Mouse (Mus musculus): ENCODE data around the gene Clmp.
"Not testable (repeated sequence)": the region's sequence is repeated elsewhere in the genome, so short reads cannot be mapped to it uniquely, and the experiment has no call there.

Gene Clmp

DNA sequence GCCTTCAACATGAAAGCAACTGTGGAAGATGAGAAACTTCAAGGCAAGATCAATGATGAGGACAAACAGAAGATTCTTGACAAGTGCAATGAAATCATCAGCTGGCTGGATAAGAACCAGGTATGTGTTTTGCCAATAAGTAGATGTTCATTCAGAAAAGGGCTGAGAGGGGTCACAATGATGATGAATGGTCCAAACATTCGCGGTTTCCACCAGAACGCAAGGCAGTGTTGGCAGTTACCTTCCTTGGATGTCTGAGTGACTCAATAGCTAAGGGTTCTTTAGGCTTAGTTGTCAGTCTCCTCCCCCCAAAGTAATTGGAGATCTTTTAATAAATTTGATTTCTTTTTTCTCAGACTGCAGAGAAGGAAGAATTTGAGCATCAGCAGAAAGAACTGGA, 118.8 kb downstream of the Clmp start:
- DNase-seq = not testable (repeated sequence)

DNA sequence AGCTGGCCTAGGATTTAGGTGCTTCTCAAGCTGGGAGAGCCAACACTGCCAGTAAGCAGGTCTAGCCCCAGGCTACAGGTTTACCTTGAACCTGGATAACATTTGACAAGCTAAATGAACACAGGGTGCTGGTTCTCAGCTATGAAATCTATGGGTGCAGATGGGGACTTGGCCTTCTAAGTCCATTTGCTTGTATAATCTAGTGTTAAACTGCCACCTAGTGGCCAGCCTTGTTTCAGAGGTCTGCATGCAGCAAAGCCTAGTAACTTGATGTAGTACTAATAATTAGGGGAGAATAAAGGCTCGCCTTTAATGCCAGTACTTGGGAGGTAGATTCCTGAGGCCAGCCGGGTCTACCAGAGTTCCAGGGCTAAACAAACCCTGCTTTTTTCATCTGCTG, 119.5 kb downstream of the Clmp start:
- DNase-seq = peak; percentile 83

DNA sequence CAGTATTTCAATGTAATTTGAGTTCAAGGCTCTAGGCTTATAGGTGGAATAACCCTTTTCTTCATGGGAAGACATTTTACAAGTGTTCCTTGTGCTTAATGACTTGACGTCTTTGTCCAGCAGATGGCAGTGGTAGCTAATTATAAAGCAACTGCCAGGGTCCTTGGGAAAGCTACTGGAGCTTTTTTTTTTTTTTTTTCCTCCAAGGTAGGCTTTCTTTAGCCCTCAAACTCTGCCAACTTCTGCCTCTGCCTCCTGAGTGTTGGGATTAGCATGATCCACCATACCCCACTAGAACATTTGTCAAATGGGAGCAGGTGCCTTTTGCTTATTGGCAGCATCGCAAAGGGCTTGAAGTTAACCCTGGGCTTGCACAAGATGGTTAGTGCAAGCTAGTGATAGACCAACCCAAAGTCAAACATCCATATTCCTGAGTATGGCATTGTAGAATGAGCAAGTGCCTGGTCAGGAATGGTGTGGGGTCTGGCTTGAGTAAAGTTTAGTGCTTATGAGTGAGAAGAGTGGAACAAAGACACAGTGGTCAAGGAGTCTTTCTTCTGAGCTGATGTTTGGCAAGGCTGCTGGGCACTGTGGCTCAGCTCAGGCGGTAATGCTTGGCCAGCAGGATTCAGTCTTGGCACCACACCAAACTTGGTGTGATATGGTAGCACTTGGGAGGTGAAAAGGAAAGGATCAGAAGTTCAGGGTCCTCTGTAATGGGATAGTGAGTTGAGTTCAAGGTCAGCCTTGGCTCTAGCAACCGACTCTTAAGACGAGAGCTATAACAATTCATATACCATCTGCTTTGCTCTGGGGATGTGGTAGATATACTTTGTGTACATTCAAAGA, 120.9 kb downstream of the Clmp start:
- peak; percentile 80 for DNase-seq

DNA sequence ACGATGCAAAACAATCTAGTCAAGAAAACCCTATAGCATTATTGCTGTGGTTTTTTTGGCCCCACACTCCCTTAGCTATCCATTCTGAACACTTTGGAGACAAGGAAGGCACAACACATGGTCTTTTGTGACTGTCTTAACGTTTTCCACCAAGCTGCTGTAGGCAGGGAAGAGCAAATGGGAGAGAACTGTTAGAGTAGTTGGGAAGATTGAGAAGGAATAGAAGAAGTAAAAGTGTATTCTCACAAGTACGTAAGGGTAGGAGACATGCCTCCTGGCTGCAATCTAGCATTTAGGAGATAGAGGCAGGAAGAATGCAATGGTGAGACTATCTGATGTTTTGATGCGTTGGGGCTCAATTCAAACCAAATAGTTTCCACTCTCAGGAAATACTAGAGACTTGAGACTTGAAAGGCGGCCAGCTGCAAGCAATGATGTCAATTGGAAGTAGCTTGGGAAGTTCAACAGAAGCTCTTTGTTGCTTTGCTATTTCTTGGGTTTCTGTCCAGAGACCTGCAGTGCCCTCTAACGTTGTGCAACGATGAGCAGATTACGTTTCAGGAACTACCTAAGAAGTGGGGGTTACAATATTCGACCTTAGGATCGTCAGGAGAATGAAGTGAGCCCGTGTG, 121.6 kb downstream of the Clmp start:
- peak; percentile 55 for DNase-seq

DNA sequence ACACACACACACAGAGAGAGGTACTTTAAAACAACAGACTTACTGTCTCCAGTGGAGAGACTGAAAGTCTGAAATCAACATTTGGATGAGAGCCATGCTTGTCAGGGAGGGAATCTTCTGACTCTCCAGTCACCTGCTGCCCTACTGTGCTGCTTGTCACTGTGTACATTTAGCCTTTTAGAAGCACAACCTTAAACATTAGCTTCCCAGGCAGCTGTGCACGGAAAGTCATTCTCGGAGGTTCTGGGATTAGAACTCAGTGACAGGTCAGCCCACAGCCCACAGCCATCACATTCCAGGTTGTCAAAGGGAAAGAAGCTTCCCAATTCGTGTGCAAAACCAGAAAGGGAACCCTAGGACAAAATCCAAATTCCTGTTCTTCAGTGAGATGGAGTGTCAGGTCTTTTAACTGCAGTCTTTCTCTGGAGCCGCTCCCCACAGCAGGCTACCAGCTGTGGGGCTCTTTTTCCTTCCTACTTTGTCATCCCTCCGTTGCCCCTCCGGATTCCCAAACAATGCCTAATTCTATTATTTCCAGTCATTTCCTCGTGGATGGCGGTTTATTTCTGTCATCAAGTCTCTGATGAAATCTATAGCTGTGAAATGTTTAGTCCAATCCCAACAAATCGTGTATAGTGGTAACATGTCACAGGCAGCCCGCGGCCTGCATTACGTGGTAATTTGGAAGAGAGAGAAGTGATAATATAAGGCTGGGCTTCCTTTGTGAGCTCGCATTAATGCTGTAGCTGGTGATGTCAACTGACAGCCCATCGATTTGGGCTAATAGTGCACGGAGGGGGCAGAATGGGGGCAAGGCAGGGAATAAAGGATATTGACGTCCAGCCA, 122.5 kb downstream of the Clmp start:
- peak; percentile 50 for DNase-seq

DNA sequence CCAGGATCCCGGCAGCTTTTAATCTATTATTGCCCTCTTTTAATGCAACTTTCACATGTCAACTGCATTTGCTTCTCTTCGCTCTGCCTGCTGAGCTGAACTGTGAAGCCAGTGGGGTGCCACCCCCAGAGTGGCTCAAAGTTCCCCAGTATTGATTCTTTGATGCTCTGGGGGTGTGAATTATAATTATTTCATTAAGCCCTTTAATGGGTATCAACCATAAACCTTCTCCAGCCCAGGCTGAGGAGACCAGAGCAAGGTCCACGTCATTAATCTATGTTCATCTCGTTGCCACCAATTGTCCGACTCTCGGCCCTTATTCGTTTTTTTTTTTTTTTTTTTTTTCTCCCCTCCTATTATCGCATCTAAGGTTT, 123.1 kb downstream of the Clmp start:
- no peak for DNase-seq

DNA sequence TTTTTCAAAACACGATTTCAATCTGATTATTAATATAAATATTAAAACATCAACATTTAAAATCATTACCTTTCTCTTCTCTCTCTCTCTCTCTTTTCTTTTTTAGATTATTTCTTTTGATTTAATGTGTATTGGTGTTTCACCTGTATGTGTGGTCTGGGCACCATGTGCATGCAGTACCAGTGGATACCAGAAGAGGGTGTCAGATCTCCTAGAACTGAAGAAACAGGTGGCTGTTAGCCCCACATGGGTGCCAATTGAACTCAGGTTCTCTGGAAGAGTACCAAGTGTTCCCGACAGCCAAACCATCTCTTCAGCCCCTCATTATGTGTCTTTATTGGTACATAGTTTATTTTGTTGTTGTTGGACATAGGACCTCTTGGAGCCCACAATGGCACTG, 126.1 kb downstream of the Clmp start:
- DNase-seq = no peak

DNA sequence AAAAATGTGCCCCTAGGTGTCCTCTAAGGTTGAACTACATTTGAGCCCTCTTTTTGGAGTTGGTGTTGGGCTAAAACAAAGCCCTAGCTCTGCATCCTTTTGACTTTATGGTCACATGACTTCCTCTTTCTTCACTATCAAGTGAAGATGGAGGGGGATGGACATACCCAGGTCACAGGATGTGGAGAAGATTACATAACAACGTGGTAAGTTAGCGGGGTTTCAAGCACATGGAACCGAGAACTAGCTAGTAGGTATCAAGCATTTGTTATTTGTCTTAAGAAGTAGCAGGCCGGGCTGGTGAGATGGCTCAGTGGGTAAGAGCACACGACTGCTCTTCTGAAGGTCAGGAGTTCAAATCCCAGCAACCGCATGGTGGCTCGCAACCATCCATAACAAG, 128.3 kb downstream of the Clmp start:
- DNase-seq = no peak

DNA sequence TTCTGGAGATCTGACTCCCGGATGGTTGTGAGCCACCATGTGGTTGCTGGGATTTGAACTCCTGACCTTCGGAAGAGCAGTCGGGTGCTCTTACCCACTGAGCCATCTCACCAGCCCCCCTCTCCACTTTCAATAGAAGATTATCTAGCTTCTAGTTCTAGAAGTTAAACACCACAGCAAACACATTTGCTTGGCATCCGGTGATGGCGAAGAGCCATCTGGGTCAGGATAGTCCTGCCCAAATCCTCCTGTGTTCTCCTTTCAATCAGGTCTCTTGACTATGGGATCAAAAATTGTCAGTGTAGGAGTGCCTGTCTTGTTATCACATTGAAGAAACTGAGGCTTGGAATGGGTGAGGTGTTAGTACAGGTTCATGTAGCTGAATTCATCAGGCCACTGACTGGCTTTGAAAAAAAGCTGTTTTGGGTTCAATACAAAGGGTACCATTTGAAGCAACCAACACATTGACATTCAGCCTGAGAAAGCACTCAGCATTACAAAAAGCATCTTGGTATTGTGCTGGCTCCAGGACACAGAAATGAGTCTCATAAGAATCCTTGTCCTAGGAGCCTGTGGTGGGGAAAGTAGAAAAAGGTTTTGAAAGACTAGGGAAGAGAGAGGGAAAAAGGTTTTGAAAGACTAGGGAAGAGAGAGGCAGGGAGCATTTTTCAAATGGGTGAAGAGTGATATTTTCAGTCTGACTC, 131.7 kb downstream of the Clmp start:
- no peak for DNase-seq

DNA sequence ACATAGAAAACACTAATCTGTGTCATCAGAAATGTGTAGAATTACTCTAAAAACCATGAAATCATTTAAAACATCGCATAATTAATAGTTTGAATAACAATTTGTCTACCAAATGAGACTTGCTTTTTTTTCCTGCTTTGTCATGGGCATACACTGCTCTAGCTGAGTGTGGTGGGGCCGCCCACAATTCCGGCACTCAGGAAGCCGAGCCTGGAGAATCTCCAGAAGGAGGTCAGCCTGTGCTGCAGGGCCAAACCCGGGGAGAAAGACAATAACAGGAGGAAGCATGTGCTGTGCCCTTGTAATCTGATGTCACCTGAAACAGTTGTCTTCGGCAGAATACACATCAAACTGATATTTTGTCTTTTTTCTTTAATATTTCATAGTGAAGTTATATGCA, 139.8 kb downstream of the Clmp start:
- DNase-seq = peak; percentile 19

DNA sequence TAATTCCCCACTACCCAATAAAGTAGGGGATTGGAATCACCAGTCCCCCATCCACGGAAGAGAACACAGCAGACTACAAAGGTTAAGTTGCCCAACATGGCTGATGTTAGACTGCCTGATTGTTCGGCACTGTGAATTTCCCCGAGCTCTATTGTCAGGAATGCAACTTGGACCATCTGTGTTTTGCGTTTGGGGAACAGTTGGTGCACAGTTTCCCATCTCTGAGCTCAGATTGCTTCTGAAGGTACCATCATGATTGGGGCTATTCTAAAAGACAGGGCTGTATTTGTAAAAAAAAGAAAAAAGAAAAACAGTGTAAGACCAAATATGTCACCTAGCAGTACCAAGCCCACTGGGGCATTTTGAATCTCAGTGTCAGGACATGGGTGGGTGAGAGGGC, 141.6 kb downstream of the Clmp start:
- DNase-seq = no peak

DNA sequence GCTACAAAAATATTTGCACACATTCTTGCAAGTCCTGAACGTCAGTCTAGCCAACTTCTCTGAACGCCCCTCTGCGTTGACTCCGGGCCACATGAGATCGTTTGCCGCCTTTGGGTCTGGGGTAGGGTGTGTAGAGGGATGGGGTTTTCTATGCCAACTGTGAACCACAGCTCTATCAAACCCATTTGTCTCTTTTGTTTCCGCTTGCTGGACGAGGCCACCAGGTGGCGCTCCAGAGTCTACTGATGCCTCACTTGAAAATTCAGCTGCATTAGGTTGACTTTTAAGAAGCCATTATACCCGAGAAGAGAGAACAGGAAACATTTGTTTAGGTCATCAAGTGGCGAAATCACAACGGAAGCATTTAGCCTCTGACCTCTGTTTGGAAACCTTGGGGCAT, 148.8 kb downstream of the Clmp start:
- peak; percentile 89 for DNase-seq
